Mouse (Mus musculus): Measurements from ENCODE around the gene Ggta1.
A peak's percentile ranks its signal among the peaks of the same experiment; 100 is the strongest.
"Not testable (repeated sequence)": the region's sequence is repeated elsewhere in the genome, so short reads cannot be mapped to it uniquely, and the experiment has no call there.

The Ggta1 gene

DNA sequence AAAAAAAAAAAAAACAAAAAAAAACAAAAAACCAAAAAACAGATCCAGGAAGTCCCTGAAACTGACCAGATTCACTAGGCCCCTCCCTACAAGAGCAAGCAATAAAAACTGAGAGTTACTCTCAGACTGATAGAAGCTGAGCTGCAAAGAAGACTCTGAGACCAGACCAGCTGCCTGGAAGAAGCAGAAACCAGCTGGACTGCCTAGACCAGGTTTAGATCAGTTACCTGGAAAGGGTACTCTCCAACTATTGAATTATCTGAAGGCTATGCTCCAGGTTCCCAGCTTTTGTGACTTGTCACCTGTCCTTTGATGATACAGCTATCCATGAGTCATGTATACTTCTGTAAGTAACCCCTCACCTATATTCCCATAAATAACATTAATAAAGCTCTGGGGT, 3.7 kb downstream of the Ggta1 start:
- no peak for DNase-seq

DNA sequence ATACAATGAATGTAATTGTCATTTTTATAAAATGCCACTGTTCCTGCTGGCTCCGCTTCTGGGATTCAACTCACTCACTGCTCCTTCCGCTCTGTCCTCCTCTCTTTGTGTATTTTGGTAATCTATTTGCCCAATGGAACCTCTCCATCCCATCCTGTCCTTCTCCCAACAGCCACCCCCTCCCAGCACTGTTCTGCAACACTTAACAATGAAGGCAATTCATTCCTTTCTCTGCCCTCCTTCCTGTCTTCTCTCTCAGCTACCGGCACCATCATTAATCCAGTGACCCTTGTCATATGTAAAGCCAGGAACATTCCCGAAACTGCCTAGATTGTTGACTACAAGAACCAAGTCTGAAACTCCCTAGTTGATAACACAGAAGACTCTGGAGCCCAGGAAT, 4.6 kb downstream of the Ggta1 start:
- no peak for DNase-seq

GRCm38 (mm10) chr2:35453736-35454135, 9.3 kb downstream of the Ggta1 start:
- no peak for DNase-seq

DNA sequence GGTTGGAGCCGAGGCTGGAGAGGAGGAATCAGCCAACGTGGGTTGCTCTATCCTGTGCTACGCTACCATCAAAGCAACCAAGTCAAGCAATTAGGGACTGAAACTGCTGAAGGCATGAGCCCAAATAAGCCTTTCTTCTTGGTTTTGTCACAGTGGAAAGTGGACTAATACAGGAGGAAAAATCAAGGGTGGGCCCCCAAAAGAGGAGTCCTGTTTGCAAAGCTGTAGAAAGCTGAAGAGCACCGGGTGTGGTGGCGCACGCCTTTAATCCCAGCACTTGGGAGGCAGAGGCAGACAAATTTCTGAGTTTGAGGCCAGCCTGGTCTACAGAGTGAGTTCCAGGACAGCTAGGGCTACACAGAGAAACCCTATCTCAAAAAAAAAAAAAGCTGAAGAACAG, 10.3 kb downstream of the Ggta1 start:
- DNase-seq: not testable (repeated sequence)

GRCm38 (mm10) chr2:35451484-35452050, 11.5 kb downstream of the Ggta1 start:
- DNase-seq: no peak

GRCm38 (mm10) chr2:35450856-35451255, 12.2 kb downstream of the Ggta1 start:
- DNase-seq: no peak

- no peak for DNase-seq
Measured at GRCm38 (mm10) chr2:35449687-35450622, 13.1 kb downstream of the Ggta1 start.

- DNase-seq: no peak
Measured at GRCm38 (mm10) chr2:35448914-35449670, 13.9 kb downstream of the Ggta1 start.

- no peak for DNase-seq
Measured at GRCm38 (mm10) chr2:35448215-35448913, 14.7 kb downstream of the Ggta1 start.

DNA sequence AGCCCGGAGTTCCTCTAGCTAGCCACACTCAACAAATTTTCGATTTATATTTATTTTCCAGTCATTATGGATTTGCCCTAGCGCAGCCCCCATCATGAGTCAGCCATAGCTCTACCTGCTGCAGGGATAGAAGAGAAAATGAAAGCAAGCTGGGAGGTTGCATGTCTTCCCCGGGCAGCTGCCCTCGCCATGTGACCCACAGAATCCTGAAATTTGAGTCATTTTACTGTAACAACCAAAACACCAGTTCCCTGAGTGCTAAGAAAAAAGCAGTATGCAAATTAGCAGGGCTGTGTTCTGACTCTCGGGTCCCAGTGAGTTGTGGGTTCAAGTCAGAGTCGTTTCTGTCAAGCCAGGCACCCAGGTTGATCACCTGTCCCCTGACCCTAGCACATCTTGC, 15.6 kb downstream of the Ggta1 start:
- DNase-seq: no peak

- peak; percentile 58 for DNase-seq
Measured at GRCm38 (mm10) chr2:35446798-35447197, 16.2 kb downstream of the Ggta1 start.

DNA sequence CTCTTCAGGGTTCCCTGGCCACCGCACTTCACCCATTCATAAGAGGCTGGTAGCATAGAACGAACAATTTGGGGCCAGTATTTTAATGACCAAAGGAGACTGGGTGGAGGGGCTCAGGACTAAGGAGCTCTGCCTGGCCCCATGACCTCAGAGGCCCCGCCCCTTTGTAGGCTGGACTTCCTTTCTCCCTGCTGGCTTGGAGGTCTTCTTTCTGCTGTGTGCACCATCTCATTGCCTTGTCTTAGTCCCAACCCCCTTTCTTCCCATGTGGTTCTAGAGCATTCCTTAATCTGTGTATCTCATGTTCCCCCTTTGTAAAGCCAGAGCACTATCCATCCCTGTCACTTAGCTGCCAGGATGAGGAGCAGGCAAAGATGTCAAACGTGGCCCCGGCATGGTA, 16.7 kb downstream of the Ggta1 start:
- DNase-seq: no peak

GRCm38 (mm10) chr2:35445610-35446009, 17.4 kb downstream of the Ggta1 start:
- no peak for DNase-seq

DNA sequence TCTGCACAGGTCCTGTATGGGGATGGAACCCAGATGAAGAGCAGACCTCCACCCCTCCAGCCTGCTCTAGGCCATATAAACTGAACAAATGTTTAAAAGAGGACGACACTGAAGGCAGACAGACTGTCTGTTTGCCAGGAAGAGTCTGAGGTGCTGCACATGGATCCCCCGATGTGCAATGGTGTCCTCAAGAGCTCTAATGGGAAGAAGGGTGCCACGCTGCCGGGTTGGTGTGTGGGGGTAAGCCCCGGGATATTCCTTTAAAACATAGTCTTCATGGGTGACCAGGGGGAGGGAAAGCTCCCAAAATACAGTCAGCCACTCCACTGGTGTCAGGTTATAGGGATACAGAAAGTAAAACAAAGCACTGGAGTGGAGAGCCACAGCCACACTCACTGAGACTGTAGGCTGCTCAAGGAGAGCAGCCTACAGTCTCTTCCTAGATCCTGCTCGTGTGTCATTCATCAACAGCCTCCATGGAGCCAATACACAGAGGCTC, 18.2 kb downstream of the Ggta1 start:
- DNase-seq: no peak

- DNase-seq: no peak
Measured at GRCm38 (mm10) chr2:35443981-35444763, 18.9 kb downstream of the Ggta1 start.

GRCm38 (mm10) chr2:35443325-35443724, 19.7 kb downstream of the Ggta1 start:
- no peak for DNase-seq

DNA sequence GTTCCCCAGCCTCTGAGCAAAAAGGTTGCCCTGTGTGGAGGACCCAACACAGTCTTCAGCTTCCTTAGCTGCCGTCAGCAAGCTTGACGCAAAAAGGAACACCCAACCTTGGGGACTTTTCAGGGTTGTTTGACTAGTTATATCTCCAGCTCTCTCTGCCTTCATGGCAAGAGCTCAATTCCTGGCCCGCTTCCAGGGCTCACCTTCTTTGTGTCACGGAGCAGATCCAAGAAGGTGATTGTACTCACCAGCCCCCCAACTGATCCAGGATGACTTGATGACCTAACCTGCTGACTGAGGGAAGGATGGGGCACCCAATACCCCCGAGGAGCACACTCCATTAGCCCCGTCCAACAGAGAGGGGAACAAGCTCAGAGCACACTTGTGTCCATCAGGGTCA, 21.0 kb downstream of the Ggta1 start:
- DNase-seq: no peak

DNA sequence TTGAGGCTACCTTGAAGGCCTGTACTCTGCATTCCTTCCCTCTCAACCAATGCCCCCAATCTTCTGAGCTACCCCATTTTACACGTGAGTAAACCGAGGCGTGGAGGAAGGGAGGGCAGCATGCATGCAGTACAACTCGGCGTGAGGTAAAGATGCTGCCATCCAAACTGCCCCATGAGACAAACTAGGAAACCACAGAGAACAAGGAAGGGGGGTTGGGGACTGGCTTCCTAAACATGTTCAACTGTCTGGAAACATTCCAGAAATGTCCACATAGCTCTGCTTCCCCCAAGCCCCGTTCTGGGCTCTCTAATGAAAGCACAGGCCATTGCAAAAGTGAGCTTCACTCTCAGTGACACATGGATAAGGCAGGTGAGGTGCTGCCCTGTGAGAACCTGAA, 21.6 kb downstream of the Ggta1 start:
- DNase-seq: no peak

DNA sequence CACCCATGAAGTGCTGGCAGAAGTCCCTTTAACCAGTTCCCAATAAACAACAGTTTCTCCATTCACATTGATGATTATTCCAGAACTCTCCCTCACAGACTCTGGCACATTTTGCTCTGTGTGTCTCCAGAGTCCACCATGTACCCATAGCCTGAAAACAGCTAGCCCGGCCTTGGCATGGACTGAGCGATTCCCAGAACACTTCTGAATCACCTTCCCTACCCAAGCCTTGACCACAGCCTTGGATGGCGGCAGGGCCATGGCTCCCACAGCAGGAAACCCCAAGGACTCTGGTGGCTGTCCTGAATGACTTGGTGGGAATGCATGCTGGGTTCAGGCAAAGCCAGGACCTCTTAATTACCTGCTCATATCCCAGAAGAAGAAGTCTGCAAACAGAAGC, 22.6 kb downstream of the Ggta1 start:
- DNase-seq: no peak

GRCm38 (mm10) chr2:35437796-35438195, 25.2 kb downstream of the Ggta1 start:
- no peak for DNase-seq

DNA sequence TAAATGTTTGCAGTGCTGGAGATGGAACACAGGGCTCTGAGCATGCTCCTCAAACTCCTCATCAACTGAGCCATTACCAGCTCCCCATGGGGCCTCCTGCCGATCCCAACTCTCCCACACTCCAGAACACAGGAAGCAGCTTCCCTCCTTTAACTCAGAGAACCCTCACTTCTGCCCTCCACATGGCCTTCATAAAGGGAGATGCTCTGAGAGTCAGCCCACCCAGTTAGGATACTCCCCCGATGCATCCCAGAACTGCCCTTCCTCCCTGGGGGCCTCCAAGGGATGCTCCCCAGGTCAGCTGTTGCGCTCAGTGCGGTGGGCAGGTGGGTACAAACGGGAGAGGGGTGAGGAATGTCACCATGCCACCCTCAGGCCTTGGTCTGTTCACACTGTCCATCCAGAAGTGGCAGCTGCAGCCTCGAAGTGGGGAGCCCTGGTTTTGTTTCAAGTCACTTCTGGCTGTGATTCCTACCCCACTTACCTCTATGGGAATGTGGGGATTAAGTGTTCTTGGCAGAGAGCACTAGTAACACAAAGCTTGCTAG, 28.4 kb downstream of the Ggta1 start:
- DNase-seq: no peak

DNA sequence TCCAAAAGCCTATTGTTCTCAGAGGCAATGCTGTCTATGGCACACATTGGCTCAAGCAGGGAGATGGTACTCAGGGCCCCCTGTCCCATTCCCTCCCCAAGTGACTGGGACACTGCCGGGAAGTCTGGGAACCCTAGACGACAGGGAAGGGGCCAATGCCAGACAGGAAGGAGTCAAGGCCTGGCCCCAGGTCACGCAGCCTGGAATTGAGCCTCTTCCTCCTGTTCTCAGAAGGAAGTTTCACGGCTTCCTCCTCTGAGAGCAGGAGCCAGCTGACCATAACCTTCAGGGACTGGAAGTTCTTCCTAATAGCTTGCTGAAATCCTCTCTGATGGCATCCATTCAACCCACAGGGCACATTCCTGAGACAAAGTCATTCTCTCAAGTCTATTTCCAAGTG, 29.6 kb downstream of the Ggta1 start:
- peak; percentile 37 for DNase-seq
